Mouse (Mus musculus) liver, postnatal 0 days (tissue): Measurements from ENCODE around the gene Snx29. TPM values are rescaled to one million over a fixed set of nuclear protein-coding genes. Genes with fewer than 3 reads are reported as not detected.

Experiments used
- ATAC-seq: fragments of 200-750 bp; cut with Nextera tagmentation; 2 replicates; pipeline ENCODE4 v1.8.0; 2017; ENCODE audit warnings: mild to moderate bottlenecking, moderate library complexity
- DNase-seq: peaks from one replicate; pipeline ENCODE4 v3.0.0-alpha.2; 2016
- H3K27ac ChIP-seq: fragments of 300-500 bp; sonication (generic); 2 replicates; pipeline ENCODE4 v1.5.1; 2014; ENCODE audit warnings: antibody characterized with exemption, moderate library complexity, mild to moderate bottlenecking, low read depth
- H3K27me3 ChIP-seq: fragments of 300-500 bp; sonication (generic); 2 replicates; pipeline ENCODE4 v1.6.1; 2014; ENCODE audit warnings: low read length, control low read depth, mixed read lengths; ENCODE audit not compliant: insufficient read depth
- H3K36me3 ChIP-seq: fragments of 300-500 bp; sonication (generic); replicated peaks from 2 replicates; pipeline ENCODE4 v1.6.1; 2014; ENCODE audit warnings: mild to moderate bottlenecking, control low read depth, low read length, moderate library complexity, mixed read lengths; ENCODE audit not compliant: insufficient read depth
- H3K4me1 ChIP-seq: fragments of 300-500 bp; sonication (generic); 2 replicates; pipeline ENCODE4 v1.6.1; 2014; ENCODE audit warnings: antibody characterized with exemption, mild to moderate bottlenecking, control low read depth; ENCODE audit not compliant: insufficient read depth
- H3K4me2 ChIP-seq: fragments of 300-500 bp; sonication (generic); 2 replicates; pipeline ENCODE4 v1.6.1; 2014; ENCODE audit warnings: low read depth, mild to moderate bottlenecking, low read length, moderate library complexity, mixed read lengths
- H3K4me3 ChIP-seq: fragments of 300-500 bp; sonication (generic); 2 replicates; pipeline ENCODE4 v1.5.1; 2014; ENCODE audit warnings: low read depth, low read length
- H3K9ac ChIP-seq: fragments of 300-500 bp; sonication (generic); replicated peaks from 2 replicates; pipeline ENCODE4 v1.6.1; 2014; ENCODE audit warnings: mild to moderate bottlenecking, moderate library complexity
- H3K9me3 ChIP-seq: fragments of 300-500 bp; sonication (generic); 2 replicates; pipeline ENCODE4 v1.6.1; 2016; ENCODE audit warnings: mild to moderate bottlenecking, control low read depth, low read length, mixed read lengths
- CTCF ChIP-seq: sonication (generic); IDR thresholded peaks from 2 replicates; pipeline ENCODE4 v1.5.1; 2016; ENCODE audit warnings: antibody characterized with exemption, low read depth
- EP300 ChIP-seq: IDR thresholded peaks from 2 replicates; pipeline ENCODE4 v1.6.1; 2016; ENCODE audit warnings: antibody characterized with exemption, low read depth, mild to moderate bottlenecking
- WGBS: fragments of 180-500 bp; shearing (Covaris S2); extraction: QIAGEN DNeasy Blood & Tissue Kit; methylation state at CpG from one replicate; pipeline ENCODE4 v1.1.7; 2014; ENCODE audit not compliant: insufficient replicate concordance; 5-methylcytosine and 5-hydroxymethylcytosine counted together
- polyA plus RNA-seq: library from polyadenylated mRNA; unstranded; fragments of >200 nt; fragmentation: Nextera tagmentation; extraction: Ambion mirVana; gene quantifications from 2 replicates; pipeline ENCODE4 v1.2.1, GENCODE M21; 2015

Gene Snx29
- polyA plus RNA-seq, 1 experiment from 2014 or later: 2.3 TPM

- DNase-seq (no peak), ATAC-seq (no peak)
- Histone ChIP-seq H3K4me2 (no peak overlapping the region), H3K4me1 (peaks cover 5% of the 10 kb centered on the region; the same call in 1 of the 2 replicates), H3K36me3 (no peaks in the 10 kb centered on the region; the same call in 1 of the 2 replicates), H3K9me3 (no peaks in the 10 kb centered on the region), H3K9ac (no peak overlapping the region), H3K4me3 (no peak overlapping the region), H3K27ac (no peak overlapping the region), H3K27me3 (no peaks in the 10 kb centered on the region)
- TF ChIP-seq CTCF: no peak
- no peak for TF ChIP-seq EP300
These were observed 63.5 kb downstream of the Snx29 start for GRCm38 (mm10) chr16:11386221-11386620.

- Histone ChIP-seq H3K27me3 (no peaks in the 10 kb centered on the region), H3K4me2 (no peak overlapping the region), H3K27ac (no peak overlapping the region), H3K36me3 (no peaks in the 10 kb centered on the region; the same call in 1 of the 2 replicates), H3K9me3 (no peaks in the 10 kb centered on the region), H3K4me3 (no peak overlapping the region), H3K9ac (no peak overlapping the region), H3K4me1 (peaks cover 5% of the 10 kb centered on the region; the same call in 1 of the 2 replicates)
- WGBS: 9% methylated on average over 2 of the region's 2 CpGs
- ATAC-seq: no peak
- TF ChIP-seq EP300 (no peak), CTCF (no peak)
- no peak for DNase-seq
These were observed 65.4 kb downstream of the Snx29 start for GRCm38 (mm10) chr16:11388085-11388484.

GRCm38 (mm10) chr16:11389324-11389723 lies 66.6 kb downstream of the Snx29 start:
- no peak for ATAC-seq
- no peak for TF ChIP-seq CTCF
- no peak for TF ChIP-seq EP300

GRCm38 (mm10) chr16:11396570-11396969 lies 73.9 kb downstream of the Snx29 start:
- H3K4me3 ChIP-seq: no peak overlapping the region
- no peak overlapping the region for H3K4me2 ChIP-seq
- no peaks in the 10 kb centered on the region for H3K27me3 ChIP-seq
- 67% methylated on average over 2 of the region's 2 CpGs for WGBS
- no peaks in the 10 kb centered on the region for H3K36me3 ChIP-seq
- ATAC-seq (no peak), DNase-seq (no peak)
- H3K4me1 ChIP-seq: no peaks in the 10 kb centered on the region
- no peak overlapping the region for H3K9ac ChIP-seq
- no peaks in the 10 kb centered on the region for H3K9me3 ChIP-seq
- TF ChIP-seq CTCF (peak; percentile 27; the same call in 1 of the 2 replicates), EP300 (no peak)
- no peak overlapping the region for H3K27ac ChIP-seq

More at GRCm38 (mm10) chr16:11389324-11389723, 66.6 kb downstream of the Snx29 start:
- peaks cover 5% of the 10 kb centered on the region; the same call in 1 of the 2 replicates for H3K4me1 ChIP-seq
- H3K4me3 ChIP-seq: no peak overlapping the region
- no peaks in the 10 kb centered on the region for H3K9me3 ChIP-seq
- H3K27me3 ChIP-seq: no peaks in the 10 kb centered on the region
- no peaks in the 10 kb centered on the region; the same call in 1 of the 2 replicates for H3K36me3 ChIP-seq
- no peak overlapping the region for H3K4me2 ChIP-seq
- 55% methylated on average over 2 of the region's 2 CpGs for WGBS
- no peak overlapping the region for H3K27ac ChIP-seq
- no peak for DNase-seq
- no peak overlapping the region for H3K9ac ChIP-seq

GRCm38 (mm10) chr16:11399386-11399785 lies 76.7 kb downstream of the Snx29 start:
- Histone ChIP-seq H3K27ac (no peak overlapping the region), H3K4me3 (no peak overlapping the region), H3K9me3 (no peaks in the 10 kb centered on the region), H3K36me3 (no peaks in the 10 kb centered on the region; the same call in 1 of the 2 replicates), H3K9ac (no peak overlapping the region), H3K4me1 (no peaks in the 10 kb centered on the region), H3K4me2 (no peak overlapping the region), H3K27me3 (no peaks in the 10 kb centered on the region)
- no peak for ATAC-seq
- no peak for DNase-seq
- TF ChIP-seq EP300 (no peak), CTCF (no peak)
- 67% methylated on average over 4 of the region's 4 CpGs for WGBS

GRCm38 (mm10) chr16:11399845-11400565 lies 77.3 kb downstream of the Snx29 start:
- Histone ChIP-seq H3K36me3 (no peaks in the 10 kb centered on the region; the same call in 1 of the 2 replicates), H3K4me1 (no peaks in the 10 kb centered on the region), H3K9me3 (no peaks in the 10 kb centered on the region), H3K4me2 (no peak overlapping the region), H3K27ac (no peak overlapping the region), H3K27me3 (no peaks in the 10 kb centered on the region), H3K4me3 (no peak overlapping the region), H3K9ac (no peak overlapping the region)
- TF ChIP-seq CTCF: no peak
- no peak for TF ChIP-seq EP300
- DNase-seq (no peak), ATAC-seq (no peak)
- 76% methylated on average over 6 of the region's 6 CpGs for WGBS
